Mouse (Mus musculus): ENCODE measurements around the gene Bok.

DNA sequence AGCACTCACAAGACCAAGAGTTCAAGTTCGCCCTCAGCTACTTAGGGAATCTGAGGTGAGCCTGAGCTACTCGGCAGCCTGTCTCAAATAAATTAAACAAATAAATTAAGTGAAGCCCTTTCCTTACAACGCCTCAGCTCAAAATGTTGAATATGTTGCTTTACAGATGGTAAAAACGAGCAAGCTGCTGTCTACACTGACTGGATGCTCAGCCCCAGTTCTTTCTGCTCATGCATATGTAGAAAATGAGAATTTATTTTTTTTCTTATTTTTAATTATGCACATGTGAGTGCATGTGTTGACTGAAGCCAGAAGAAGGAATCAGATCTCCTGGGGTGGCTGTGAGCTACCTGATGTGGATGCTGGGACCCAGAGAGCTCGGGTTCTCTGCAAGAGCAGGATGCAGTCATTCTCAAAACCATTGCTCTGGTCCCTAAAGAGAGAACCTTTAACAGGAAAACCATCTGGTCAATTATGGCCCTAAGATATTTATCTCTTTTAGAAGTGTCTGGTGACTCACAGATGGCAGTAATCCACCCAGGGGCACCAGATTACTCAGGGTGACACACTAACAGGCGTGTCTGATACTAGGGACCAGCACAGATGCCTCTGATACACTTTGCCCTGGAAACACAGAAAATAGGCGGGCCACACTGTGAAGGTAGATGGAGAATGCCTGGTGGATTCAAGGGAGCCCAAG, 29.0 kb upstream of the Bok start:
- TF ChIP-seq POLR2A (IDR thresholded peaks at IDR 0.05; ENCODE audit: insufficient read length, low read depth) (no peak), POLR2AphosphoS2 (IDR thresholded peaks at IDR 0.05; ENCODE audit: insufficient read length, low read depth) (no peak), REST (IDR thresholded peaks at IDR 0.05; ENCODE audit: insufficient read depth, insufficient read length) (no peak), TCF12 (IDR thresholded peaks at IDR 0.05; ENCODE audit: insufficient read depth, poor library complexity, severe bottlenecking) (no peak), MAX (IDR thresholded peaks at IDR 0.05; ENCODE audit: low read depth) (no peak), E2F4 (IDR thresholded peaks at IDR 0.05; ENCODE audit: insufficient read depth) (no peak), USF1 (IDR thresholded peaks at IDR 0.05; ENCODE audit: low read depth) (no peak), SRF (IDR thresholded peaks at IDR 0.05; ENCODE audit: control insufficient read depth, insufficient read length, low read depth) (no peak)
